Mouse (Mus musculus): Measurements from ENCODE around the gene Txlng. TPM values are rescaled to one million over a fixed set of nuclear protein-coding genes. Genes with fewer than 3 reads are reported as not detected.

Gene Txlng
- polyA plus RNA-seq, 1 experiment from 2014 or later: 18.6 TPM

DNA sequence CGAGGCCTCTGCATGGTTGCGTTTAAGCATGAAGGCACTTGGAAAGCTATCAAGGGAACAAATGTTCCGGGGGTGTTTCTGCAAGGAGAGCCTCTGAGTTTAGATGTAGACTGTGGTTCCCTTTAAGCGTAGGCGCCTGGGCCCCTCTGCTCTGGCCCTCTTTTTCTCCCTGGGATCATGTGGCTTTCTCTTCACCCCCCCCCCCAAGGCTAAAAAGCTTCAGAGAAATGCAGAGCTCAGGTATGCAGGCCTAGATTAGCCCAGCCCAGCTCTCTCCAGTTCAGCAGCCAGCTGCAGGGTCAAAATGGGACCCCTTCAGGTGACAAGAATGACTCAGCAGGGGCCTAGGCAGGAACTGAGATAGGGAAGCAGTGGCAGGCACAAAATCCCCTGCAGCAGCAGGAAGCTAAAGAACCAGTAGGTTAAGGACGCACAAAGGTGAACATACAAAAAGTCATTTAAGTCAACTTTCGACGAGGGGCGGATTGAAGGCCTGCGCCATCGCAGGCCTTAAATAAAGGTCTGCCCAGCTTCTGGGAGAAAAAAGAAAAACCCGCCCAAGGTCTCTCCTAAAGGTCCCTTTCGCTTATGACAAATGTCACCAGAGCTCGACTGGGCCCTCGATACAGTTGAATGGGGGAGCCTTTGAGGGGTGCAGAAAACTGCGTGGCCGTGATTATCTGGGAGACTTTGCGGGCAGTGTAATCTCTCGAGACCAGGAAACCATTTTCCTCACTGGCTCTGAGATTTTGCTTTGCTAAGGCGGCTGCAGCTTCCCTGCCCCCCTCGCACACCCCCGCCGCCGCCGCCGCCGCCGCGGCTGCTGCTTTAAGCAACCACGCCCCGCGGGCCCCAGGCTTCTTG is 69.8 kb downstream of the Txlng start:
- Histone ChIP-seq H3K27me3 (peaks cover 3% of the 10 kb centered on the region; the same call in 1 of the 2 replicates), H3K4me1 (peaks cover 9% of the 10 kb centered on the region; the same call in 1 of the 2 replicates), H3K4me2 (replicated peaks) (peak overlapping the region; percentile 47), H3K4me3 (peak overlapping the region; percentile 66), H3K36me3 (0 out of 2 replicates have a peak, but pooled peaks cover 3% of the 10 kb centered on the region), H3K9ac (replicated peaks) (peak overlapping the region; percentile 50), H3K9me3 (no peaks in the 10 kb centered on the region), H3K27ac (replicated peaks) (peak overlapping the region; percentile 90)
- WGBS: 27% methylated on average over 24 of the region's 32 CpGs
- no peak for ATAC-seq (ENCODE audit: low FRiP score, low read depth)

DNA sequence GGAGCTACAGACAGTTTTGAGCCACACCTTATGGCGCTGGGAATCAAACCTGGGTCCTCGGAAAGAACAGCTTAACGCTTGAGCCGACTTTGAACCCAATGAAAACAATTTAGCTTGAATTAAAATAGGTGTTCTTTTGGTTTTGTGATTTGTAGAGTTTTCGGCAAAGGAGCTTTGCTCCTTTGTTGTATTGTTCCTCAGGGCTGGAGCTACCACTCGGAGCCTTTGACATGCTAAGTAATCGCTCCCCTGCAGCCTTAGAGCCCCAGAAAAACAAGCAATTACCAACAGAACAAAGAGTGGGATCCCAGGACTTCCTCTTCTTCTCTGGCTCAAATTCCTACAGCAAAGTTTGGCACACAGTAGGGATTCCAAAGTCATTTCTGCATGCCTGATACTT is 73.2 kb downstream of the Txlng start:
- no peak overlapping the region for H3K27ac ChIP-seq (replicated peaks)
- H3K4me1 ChIP-seq: peaks cover 9% of the 10 kb centered on the region; the same call in 1 of the 2 replicates
- WGBS: 39% methylated on average over 7 of the region's 7 CpGs
- no peak overlapping the region for H3K4me2 ChIP-seq (replicated peaks)
- H3K9me3 ChIP-seq: no peaks in the 10 kb centered on the region
- peaks cover 3% of the 10 kb centered on the region; the same call in 1 of the 2 replicates for H3K27me3 ChIP-seq
- ATAC-seq (ENCODE audit: low FRiP score, low read depth): no peak
- H3K9ac ChIP-seq (replicated peaks): no peak overlapping the region
- no peaks in the 10 kb centered on the region for H3K36me3 ChIP-seq
- no peak overlapping the region for H3K4me3 ChIP-seq

DNA sequence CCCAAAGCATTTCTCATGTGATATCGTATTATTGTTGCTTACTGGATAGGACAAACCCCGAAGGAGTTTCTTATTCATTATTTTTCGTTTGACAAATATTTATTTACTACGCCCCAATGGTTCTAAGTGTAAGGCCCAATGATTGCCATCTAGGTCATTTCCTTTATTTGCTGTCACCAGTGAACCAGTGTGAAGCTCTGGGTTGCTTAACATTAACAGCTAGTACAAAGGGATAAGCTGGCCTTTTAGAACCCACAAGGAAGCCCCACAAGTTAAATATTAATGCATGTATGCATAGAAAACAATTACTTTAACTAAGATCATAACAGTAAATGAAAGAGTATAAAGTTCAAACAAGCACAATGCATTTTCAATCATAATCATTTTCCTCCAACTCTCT is 74.9 kb downstream of the Txlng start:
- H3K4me2 ChIP-seq (replicated peaks): no peak overlapping the region
- H3K27ac ChIP-seq (replicated peaks): no peak overlapping the region
- no peak for ATAC-seq (ENCODE audit: low FRiP score, low read depth)
- peaks cover 8% of the 10 kb centered on the region; the same call in 1 of the 2 replicates for H3K27me3 ChIP-seq
- no peak overlapping the region for H3K9ac ChIP-seq (replicated peaks)
- WGBS: 93% methylated on average over 4 of the region's 4 CpGs
- H3K4me1 ChIP-seq: peaks cover 6% of the 10 kb centered on the region; the same call in 1 of the 2 replicates
- no peaks in the 10 kb centered on the region for H3K36me3 ChIP-seq
- H3K9me3 ChIP-seq: no peaks in the 10 kb centered on the region
- H3K4me3 ChIP-seq: no peak overlapping the region

DNA sequence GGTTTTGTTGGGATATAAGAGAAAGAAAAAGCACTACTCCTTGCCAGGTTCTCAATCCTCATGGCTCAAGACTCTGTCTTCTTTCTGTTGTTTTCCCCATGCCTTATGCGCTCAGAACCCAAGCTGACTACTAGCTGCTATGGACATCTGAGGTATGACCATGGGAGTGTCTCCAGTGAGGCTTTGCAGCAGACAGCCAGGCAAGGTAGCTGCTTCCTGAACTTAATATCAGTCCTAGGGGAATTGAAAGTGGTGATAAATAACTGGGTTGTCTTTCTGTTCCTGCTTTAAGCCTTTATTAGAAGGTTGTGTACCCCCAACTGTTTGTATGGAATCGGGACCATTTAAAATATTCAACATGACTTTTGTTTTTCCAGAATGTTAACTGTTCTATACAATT is 76.8 kb downstream of the Txlng start:
- WGBS: 90% methylated on average over 2 of the region's 2 CpGs
- Histone ChIP-seq H3K4me3 (no peak overlapping the region), H3K9me3 (no peaks in the 10 kb centered on the region), H3K4me1 (no peaks in the 10 kb centered on the region), H3K27me3 (peaks cover 20% of the 10 kb centered on the region), H3K4me2 (replicated peaks) (no peak overlapping the region), H3K36me3 (no peaks in the 10 kb centered on the region), H3K27ac (replicated peaks) (no peak overlapping the region), H3K9ac (replicated peaks) (no peak overlapping the region)
- no peak for ATAC-seq (ENCODE audit: low FRiP score, low read depth)

DNA sequence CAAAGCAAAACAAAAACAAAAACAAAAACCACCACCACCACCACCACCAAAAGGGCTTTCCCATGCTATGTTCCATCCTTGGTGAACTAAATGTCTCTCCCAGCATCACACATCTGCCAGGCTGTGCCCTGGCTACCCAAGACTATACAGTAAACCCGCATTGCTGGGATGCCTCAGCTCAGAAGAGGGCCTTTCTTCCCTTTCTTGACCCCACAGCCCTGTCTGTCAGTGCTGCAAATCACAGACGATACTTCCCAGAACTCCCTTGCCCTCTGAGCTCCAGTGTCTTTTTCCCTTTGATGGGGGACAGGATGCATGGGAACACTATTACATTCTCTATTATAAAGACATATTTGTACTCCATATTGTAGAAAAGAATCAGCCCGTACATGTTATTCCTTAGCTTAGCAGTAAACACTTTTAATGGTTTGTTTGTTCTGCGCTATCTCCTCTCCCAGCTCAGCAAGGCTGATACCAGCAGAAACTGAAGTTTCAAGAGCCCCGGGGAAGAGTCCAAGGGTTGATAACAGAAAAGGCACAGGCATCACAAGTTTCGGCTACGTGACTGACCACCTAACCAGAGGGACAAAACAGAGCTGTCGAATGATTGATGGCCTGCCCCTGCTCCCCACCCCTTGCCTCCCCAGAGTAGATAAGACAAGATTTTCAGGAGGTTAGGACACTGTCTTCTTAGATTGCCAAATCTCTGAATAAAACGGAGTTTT is 80.4 kb downstream of the Txlng start:
- Histone ChIP-seq H3K27ac (replicated peaks) (no peak overlapping the region), H3K27me3 (peaks cover 20% of the 10 kb centered on the region)

DNA sequence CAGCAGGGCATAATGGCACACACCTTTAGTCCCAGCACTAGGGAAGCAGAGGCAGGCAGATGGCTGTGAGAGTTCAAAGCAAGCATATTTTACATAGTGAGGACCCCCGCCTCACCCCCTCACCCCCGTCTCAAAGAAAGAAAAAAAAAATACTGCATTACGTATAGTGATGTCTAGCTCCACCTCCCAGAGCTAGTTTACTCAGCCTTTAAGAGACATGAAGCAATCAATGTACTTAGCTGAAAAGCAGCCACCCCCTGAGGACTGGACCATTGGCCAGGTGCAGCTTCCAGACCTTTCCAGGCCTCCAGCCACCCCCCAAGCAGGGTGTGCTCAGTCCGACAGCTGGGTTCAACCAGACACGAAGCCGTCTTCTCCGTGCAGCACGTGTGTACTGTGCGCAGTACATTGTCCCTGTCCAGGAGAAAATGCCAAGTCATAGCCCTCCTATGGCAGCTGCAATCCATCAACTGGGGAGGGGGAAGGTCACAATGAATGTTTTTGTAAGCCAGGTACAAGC is 93.1 kb downstream of the Txlng start:
- Histone ChIP-seq H3K36me3 (no peaks in the 10 kb centered on the region), H3K9me3 (no peaks in the 10 kb centered on the region), H3K4me1 (no peaks in the 10 kb centered on the region), H3K4me3 (peak overlapping the region; percentile 44; the same call in 1 of the 2 replicates), H3K9ac (replicated peaks) (no peak overlapping the region), H3K4me2 (replicated peaks) (peak overlapping the region; percentile 54), H3K27me3 (no peaks in the 10 kb centered on the region), H3K27ac (replicated peaks) (no peak overlapping the region)
- 58% methylated on average over 9 of the region's 9 CpGs for WGBS
- peak; percentile 59; the same call in 1 of the 2 replicates for ATAC-seq (ENCODE audit: low FRiP score, low read depth)

More for the DNA sequence above, 80.4 kb downstream of the Txlng start:
- no peaks in the 10 kb centered on the region for H3K4me1 ChIP-seq
- no peaks in the 10 kb centered on the region for H3K9me3 ChIP-seq
- WGBS: 61% methylated on average over 9 of the region's 9 CpGs
- no peak overlapping the region for H3K4me3 ChIP-seq
- no peak overlapping the region for H3K9ac ChIP-seq (replicated peaks)
- no peaks in the 10 kb centered on the region for H3K36me3 ChIP-seq
- no peak for ATAC-seq (ENCODE audit: low FRiP score, low read depth)
- H3K4me2 ChIP-seq (replicated peaks): no peak overlapping the region

DNA sequence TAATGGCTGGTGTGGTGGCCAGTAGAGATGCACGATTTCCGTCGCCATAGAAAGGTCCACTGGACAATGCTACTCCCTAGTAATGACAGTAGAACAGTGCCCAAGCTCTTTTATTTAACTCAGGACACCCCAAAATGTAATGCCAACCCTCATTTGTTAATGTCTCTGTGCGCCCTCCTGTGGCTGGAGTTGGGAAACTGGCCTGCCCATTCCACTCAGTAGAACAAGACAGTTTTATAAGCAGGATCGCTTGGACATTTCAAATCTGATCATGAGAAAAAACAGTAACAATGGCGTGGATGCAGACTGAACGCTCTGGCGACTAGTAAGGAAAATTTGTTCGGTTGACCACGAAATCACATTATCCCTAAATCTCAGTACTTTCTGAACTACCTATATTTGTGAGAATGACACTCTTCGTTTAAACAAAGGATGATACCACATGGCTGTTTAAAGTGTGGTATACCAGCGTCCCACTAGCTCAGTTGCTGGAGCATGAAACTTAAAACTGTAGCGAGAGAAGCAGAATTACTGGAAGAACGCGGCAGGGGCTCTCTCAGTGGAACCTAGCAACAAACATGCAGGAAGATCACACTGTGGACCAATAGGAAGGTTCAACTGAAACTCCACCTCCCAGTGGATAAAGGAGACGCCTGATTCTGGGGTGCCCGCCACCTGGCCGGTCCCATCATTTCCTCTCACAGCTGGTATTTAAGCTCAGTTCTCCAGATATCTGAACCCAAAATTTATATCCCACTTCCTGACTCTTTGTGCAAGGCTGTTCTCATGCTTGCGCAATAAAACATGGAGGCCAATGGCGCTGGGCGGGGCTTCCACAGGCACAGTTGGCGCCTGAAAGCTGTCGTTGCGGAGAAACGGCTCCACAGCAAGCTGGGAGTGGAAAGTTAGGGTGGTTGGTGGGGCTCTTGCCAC is 94.0 kb downstream of the Txlng start:
- no peaks in the 10 kb centered on the region for H3K9me3 ChIP-seq
- no peaks in the 10 kb centered on the region for H3K4me1 ChIP-seq
- no peaks in the 10 kb centered on the region for H3K36me3 ChIP-seq
- H3K4me2 ChIP-seq (replicated peaks): peak overlapping the region; percentile 54
- H3K4me3 ChIP-seq: peak overlapping the region; percentile 44
- peak overlapping the region; percentile 56 for H3K27ac ChIP-seq (replicated peaks)
- 27% methylated on average over 25 of the region's 25 CpGs for WGBS
- H3K27me3 ChIP-seq: no peaks in the 10 kb centered on the region
- peak overlapping the region; percentile 43; the same call in 1 of the 2 replicates for H3K9ac ChIP-seq (replicated peaks)
- ATAC-seq (ENCODE audit: low FRiP score, low read depth): peak; percentile 84

DNA sequence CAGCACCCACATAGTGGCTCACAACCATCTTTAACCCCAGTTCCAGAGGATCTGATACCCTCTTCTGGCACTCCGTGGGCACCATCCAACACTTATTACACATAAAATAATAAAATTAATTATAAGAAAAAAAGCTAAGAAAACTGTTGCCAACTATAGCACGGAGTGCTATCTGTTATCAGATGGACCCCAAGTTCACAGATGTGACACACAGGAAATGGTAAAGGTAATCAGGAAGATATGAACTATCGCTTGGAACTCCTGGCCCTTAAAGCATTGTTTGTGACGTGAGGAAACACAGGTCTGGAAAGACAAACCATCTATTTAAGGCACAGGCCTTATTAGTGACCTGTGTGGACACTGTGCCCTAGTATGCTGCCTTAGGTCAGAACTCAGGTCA is 99.2 kb downstream of the Txlng start:
- Histone ChIP-seq H3K27me3 (no peaks in the 10 kb centered on the region), H3K9ac (replicated peaks) (no peak overlapping the region), H3K9me3 (no peaks in the 10 kb centered on the region), H3K4me1 (peaks cover 5% of the 10 kb centered on the region; the same call in 1 of the 2 replicates), H3K27ac (replicated peaks) (no peak overlapping the region), H3K4me3 (no peak overlapping the region), H3K4me2 (replicated peaks) (no peak overlapping the region), H3K36me3 (no peaks in the 10 kb centered on the region)
- WGBS: 88% methylated on average over 4 of the region's 4 CpGs
- ATAC-seq (ENCODE audit: low FRiP score, low read depth): no peak

MicroRNAs encoded within 50 kb of the gene (microRNA counts, 519-probe panel; counts per million panel counts)
- not detected for microRNA mmu-miR-3473

Small RNAs within 50 kb of the gene (microRNA-seq; reads per million reads assigned to microRNA genes)
- not detected for gene Mir3473a

Other genes starting within 250 kb of the Txlng start
- 1.7 and 2.0 TPM in 2 replicates for gene Reps2, start 185.8 kb downstream of the Txlng start, polyA plus RNA-seq (2016; fragmentation: Nextera tagmentation; extraction: Ambion mirVana)
- gene Rbbp7, start 69.1 kb downstream of the Txlng start, polyA plus RNA-seq (2016; fragmentation: Nextera tagmentation; extraction: Ambion mirVana): 272 and 288 TPM in 2 replicates
- gene Syap1, start 59.0 kb upstream of the Txlng start, polyA plus RNA-seq (2016; fragmentation: Nextera tagmentation; extraction: Ambion mirVana): 36.0 and 37.8 TPM in 2 replicates
- gene Ctps2, start 71.8 kb upstream of the Txlng start, polyA plus RNA-seq (2016; fragmentation: Nextera tagmentation; extraction: Ambion mirVana): 92.5 and 96.1 TPM in 2 replicates
- 3.9 TPM in 1 of 2 replicates, not detected in the other for gene S100g, start 135.1 kb upstream of the Txlng start, polyA plus RNA-seq (2016; fragmentation: Nextera tagmentation; extraction: Ambion mirVana)

Measured in midbrain, embryonic 12.5 days (tissue).